Mouse (Mus musculus) inflammation-experienced regulatory T-cells, adult 16 weeks (primary cell): ENCODE results near the gene Cma2. TPM values are rescaled to one million over a fixed set of nuclear protein-coding genes. Genes with fewer than 3 reads are reported as not detected.

ENCODE experiments used
- polyA plus RNA-seq: library from polyadenylated mRNA; unstranded; fragments of 100-300 nt; shearing (Covaris generic); gene quantifications from one replicate; pipeline ENCODE4 v1.2.1, GENCODE M21; 2017

Cma2 gene
- not detected for polyA plus RNA-seq

DNA sequence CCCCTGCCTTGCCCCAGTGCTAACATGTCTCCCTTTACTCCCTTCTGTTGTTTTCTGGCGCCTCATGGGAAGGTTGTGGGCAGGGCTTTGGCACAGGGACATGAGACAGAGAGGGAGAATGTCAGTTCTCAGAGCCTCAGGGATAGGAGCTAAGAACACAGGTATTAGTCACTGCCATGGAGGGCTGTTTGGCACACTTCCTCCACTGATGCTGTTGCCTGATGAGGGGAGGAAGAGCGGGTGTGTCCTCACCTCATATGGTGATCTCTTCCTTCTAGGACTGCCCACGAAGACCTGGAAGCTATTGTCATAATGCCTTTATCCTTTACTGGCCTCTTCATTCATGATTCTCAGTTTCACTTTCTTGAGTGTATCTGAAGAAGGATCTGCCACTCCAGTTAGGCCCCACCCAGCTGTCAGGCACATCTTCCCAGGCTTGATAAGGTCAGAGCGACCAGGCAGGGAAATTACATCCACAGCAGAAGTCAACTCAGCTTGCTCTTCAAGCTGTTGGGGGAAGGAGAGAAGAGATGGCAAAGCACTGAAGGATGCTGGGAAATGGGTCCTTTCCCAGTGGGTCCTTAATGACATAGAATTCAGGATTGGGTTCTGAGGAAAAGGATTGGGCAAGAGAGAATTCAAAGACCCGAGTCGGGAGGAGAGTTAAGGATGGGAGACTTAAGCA, at the start of gene Cma2:
Cma2 (plus strand) TSS at position 635 of the 685 bp plus-strand sequence.

DNA sequence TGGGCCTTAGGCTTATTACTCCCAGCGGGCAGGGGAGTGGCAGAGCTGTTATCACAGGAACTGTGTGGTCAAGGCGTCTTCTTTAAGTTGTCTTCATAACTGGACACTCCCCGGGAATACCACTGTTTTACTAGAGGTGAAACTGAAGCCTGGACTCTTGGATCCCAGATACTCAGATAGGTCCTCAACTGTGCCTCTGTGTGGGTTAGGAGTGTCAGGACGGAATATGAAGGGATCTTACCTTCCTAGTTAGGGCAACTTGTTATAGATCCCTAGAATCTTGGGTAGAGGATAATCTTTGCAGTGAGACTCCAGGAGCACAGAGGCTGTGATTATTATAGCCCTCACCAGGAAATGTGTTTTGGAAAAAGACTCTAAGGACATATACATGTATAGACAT, 6.2 kb upstream of the Cma2 start, which contains the start of gene Cma1:
Cma1 (minus strand) TSS at position 101 of the 400 bp plus-strand sequence.

DNA sequence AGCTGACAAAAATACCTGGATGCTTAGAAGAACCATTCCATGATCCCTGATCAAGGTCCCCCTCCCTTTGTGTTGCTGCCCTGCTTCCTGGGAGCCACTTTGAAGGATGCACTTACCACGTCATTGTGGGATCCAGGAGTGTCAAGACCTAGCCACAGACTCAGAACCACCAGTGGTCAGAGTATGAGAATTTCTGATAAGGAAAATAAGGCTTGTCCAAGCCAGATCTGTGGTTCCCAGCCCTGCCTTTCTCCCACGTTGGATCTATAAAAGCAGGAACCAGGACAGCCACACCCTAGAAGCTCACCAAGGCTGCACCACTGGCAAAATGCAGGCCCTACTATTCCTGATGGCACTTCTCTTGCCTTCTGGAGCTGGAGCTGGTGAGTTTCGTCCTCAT, 66.9 kb downstream of the Cma2 start, which contains the start of gene Mcpt1:
Mcpt1 (plus strand) TSS at position 301 of the 400 bp plus-strand sequence.

Other genes starting within 250 kb of the Cma2 start
- gene Tgm1, start 237.1 kb upstream of the Cma2 start, polyA plus RNA-seq, result 0.48 TPM
- 76.4 TPM for gene Rabggta, start 228.7 kb upstream of the Cma2 start, polyA plus RNA-seq
- 55.5 TPM for gene Dhrs1, start 205.3 kb upstream of the Cma2 start, polyA plus RNA-seq
- gene Nop9, start 205.3 kb upstream of the Cma2 start, polyA plus RNA-seq, result 18.5 TPM
- not detected for gene Cideb, start 192.5 kb upstream of the Cma2 start, polyA plus RNA-seq
- not detected for gene Ltb4r2, start 189.6 kb upstream of the Cma2 start, polyA plus RNA-seq
- 2.1 TPM for gene Ltb4r1, start 185.0 kb upstream of the Cma2 start, polyA plus RNA-seq
- 0.56 TPM for gene Adcy4, start 166.9 kb upstream of the Cma2 start, polyA plus RNA-seq
- gene Ripk3, start 162.1 kb upstream of the Cma2 start, polyA plus RNA-seq, result 85.5 TPM
- not detected for gene Nfatc4, start 127.8 kb upstream of the Cma2 start, polyA plus RNA-seq
- gene Nynrin, start 97.0 kb upstream of the Cma2 start, polyA plus RNA-seq, result 1.4 TPM
- gene Cbln3, start 66.6 kb upstream of the Cma2 start, polyA plus RNA-seq, result 0.13 TPM
- 131 TPM for gene Khnyn, start 66.0 kb upstream of the Cma2 start, polyA plus RNA-seq
- gene Sdr39u1, start 50.7 kb upstream of the Cma2 start, polyA plus RNA-seq, result 79.0 TPM
- gene Cma1, start 6.3 kb upstream of the Cma2 start, polyA plus RNA-seq, result not detected
- gene Mcpt1, start 67.0 kb downstream of the Cma2 start, polyA plus RNA-seq, result not detected
- gene Mcpt9, start 79.5 kb downstream of the Cma2 start, polyA plus RNA-seq, result not detected
- not detected for gene Mcpt2, start 91.1 kb downstream of the Cma2 start, polyA plus RNA-seq
- not detected for gene Mcpt4, start 111.3 kb downstream of the Cma2 start, polyA plus RNA-seq
- gene Mcpt8, start 134.3 kb downstream of the Cma2 start, polyA plus RNA-seq, result not detected
- not detected for gene Ctsg, start 151.6 kb downstream of the Cma2 start, polyA plus RNA-seq
- not detected for gene Gzme, start 169.6 kb downstream of the Cma2 start, polyA plus RNA-seq
- gene Gzmd, start 181.6 kb downstream of the Cma2 start, polyA plus RNA-seq, result not detected
- gene Gzmg, start 208.6 kb downstream of the Cma2 start, polyA plus RNA-seq, result not detected
- gene Gzmn, start 223.6 kb downstream of the Cma2 start, polyA plus RNA-seq, result not detected